Mouse (Mus musculus) gonadal fat pad, adult 2 months (tissue): ENCODE measurements around the gene Mapkapk2. TPM values are rescaled to one million over a fixed set of nuclear protein-coding genes. Genes with fewer than 3 reads are reported as not detected.
A peak's percentile ranks its signal among the peaks of the same experiment; 100 is the strongest.
"Not testable (repeated sequence)": the region's sequence is repeated elsewhere in the genome, so short reads cannot be mapped to it uniquely, and the experiment has no call there.

Source experiments
- DNase-seq: peaks from one replicate; pipeline ENCODE4 v3.0.0-alpha.2; 2012; ENCODE audit warnings: low read depth
- polyA plus RNA-seq: library from polyadenylated mRNA; depleted of rRNA; stranded (reverse); fragments of >200 nt; gene quantifications from 2 replicates; pipeline ENCODE4 v1.2.3, GENCODE M21; 2012; rRNA removed

The Mapkapk2 gene
- 90.6 and 92.9 TPM in 2 replicates for polyA plus RNA-seq

DNA sequence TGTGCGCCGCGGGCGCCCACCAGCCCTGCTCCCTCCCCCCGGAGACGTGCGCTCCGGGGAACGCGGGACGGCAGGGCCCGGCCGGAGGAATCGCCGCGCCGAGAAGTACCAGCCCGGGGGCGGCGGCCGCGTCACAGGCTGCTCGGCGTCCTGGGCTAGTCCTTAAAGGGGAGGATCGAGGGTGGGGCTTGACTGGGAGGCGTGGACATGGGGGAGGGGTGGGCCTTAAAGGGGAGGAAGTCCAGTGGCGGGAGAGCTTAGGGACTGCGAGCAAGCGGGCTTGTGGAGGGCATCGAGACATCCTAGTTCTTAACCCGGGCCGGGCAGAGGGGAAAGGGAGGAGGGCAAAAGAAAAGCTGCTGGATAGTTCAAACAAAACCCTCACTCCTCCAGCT, at the start of gene Mapkapk2:
Mapkapk2 (minus strand) TSS at position 127 of the 395 bp plus-strand sequence.
- DNase-seq, result no peak

DNA sequence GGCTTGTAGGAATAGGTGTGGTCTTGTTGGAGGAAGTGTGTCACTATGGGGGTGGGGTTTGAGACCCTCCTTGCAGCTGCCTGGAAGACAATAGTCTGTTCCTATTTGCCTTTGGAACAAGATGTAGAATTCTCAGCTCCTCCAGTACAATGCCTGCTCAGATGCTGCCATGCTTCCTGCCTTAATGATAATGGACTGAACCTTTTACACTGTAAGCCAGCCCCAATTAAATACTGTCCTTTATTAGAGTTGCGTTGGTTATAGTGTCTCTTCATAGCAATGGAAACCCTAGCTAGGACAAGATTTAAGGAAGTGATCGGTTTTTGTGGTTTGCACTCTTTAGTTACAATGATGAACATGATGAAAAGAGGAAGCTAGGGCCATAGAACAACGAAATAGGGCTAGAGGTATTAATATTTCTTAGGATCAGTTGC, 48.6 kb upstream of the Mapkapk2 start:
- DNase-seq, result no peak

DNA sequence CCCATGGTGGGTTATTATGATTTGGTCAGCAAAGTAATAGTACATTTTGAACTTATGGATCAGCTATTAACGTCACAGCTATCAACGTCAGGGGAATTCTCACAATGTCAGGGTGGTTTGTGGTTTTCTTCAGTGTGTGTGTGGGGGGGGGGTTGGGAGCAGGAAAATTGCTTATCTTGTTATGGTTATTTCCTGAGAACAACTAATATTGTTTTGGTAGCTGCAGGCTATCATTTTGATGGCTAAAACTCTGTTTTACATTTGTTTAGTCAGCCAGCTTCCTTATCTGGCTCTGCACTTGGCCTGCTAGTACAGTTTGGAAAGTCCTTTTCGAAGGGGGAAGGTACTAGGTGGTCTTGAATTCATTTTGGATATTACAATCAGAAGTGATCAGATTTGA, 47.6 kb upstream of the Mapkapk2 start:
- DNase-seq, result not testable (repeated sequence)

DNA sequence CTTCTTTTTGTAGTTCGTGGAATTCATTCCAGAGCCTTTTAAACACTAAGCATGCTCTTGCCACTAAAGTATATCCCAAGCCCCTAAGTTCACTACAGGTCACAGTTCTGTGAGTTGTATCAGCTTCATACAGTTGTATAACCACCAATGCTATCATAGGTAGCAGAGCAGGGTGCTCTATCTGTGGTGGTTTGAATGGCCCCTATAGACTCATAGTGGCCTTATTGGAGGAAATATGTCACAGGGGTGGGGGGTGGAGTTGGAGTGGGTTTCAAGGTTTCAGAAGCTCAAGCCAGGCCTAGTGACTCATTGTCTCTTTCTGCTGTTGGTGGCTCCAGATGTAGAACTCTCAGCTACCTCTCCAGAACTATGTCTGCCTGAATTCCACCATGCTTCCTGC, 44.8 kb upstream of the Mapkapk2 start:
- no peak for DNase-seq

DNA sequence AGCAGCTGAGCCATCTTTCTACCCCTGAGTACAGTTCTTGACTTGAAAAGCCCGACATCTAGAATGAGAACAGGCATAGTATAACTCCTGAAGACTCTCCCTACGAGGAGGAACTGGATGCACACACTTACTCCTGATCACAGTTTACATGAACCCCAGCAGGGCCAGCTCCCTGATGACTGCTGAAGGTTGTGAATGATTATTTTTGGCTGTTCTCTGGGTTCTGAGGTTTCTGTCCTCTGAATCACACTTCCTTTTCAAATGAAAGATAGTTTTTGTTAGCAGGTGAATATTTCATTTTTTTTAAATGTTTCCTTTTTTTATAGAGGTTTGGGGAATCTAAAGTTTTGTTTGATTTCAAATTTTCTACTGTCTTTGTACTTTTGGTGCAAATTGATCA, 43.8 kb upstream of the Mapkapk2 start:
- DNase-seq, result no peak

DNA sequence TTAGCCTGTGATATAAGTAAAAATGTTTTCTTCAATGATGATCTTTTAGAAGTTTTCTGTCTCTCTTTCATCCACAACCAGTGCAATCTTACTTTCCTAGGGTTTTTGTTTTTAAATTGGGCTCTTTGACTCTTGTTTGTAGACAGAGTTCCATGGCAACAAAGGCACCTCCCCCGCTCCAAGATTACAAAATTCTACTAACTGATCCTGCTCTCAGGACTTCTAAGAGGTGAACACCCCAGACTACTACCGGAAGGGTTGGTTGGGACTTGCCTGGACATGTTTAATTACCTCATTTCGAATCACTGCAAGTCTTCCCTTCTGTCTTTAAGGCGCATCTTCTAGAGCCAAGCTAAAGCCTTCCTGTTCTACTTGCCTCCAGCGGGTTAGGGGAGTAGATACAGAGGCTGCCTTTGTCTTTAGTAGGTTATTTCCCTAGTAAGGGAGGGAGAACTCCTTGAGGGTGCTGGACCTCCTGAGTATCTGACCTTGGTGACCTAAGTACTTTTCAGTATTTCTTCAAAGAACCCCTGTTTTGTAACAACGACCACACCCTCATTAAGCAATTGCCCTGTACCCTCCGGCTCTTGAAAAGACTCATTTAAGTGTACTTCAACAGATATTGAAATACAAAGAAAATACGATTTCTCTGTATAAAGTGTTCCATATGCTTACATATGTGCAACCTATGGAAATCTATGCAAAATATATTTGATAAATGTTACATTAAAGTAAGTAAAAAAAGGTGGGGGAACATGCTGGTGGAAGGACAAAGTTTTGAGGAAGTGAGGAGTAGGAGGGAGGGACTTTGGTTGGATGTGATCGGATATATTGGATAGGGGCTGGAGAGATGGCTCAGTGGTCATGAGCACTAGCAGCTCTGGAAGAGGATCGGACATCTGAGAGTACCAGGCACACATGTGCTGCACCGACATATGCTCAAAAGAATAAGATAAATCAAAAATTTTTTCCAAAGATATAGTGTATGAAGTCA, 41.8 kb upstream of the Mapkapk2 start:
- DNase-seq, result peak; percentile 100

DNA sequence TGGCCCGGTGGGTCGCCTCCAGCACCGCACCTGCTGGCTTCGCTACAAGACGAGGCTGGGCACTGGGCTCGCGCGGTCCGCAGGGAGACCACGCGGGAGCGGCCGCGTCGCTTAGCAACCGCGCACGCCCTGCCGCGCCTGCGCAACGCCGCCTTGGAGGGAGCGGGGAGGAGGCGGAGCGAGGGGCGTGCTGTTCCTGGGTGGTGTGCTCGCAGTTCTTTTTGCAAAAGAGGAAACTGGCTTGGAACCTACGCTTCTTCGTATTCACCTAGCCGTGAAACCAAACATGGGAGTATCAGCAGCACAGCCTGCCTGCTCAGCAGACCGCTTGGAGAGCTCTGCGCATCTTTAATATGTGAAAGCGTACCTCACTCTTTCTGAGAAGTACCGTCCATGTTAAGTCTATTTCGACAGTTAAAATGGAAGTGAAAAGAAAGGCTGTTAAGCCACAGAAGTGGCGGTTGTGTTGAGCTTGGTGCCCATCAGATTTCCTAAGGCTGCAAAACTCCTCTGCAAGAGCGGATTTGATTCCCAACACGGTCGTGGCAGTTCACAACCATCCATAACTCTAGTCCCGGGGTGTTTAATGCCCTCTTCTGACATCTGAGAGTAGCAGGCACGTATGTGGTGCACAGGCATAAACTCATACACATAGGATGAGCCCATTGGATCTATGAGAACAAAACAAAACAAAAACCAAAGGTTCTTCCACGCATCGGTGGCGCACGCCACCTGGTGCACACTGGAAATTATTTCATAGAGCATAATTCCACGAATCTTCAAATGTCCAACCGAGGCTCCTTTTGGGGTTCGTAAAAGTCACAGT, 40.8 kb upstream of the Mapkapk2 start, which contains the start of gene Dyrk3:
Dyrk3 (minus strand) TSS at position 150 of the 826 bp plus-strand sequence.
- DNase-seq, result no peak

DNA sequence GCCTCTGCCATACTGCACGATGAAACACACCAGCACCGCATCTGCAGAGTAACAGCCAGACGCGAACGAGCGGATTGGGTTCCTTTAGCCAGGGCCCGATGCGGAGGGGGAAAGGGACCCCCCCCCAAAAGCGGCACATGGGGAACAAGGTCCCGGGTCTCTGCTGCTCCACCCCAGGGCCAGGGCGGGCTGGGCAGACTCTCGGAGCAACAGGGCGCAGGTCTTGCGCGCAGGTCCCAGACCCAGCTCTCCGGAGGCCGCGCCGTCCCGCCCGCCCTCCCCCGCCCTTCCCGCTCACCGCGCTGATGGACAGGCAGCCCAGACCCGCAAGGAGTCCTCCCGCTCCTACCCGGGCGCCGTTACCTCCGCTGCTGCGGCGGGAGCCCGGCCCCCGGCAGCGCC, 40.1 kb upstream of the Mapkapk2 start:
- no peak for DNase-seq

DNA sequence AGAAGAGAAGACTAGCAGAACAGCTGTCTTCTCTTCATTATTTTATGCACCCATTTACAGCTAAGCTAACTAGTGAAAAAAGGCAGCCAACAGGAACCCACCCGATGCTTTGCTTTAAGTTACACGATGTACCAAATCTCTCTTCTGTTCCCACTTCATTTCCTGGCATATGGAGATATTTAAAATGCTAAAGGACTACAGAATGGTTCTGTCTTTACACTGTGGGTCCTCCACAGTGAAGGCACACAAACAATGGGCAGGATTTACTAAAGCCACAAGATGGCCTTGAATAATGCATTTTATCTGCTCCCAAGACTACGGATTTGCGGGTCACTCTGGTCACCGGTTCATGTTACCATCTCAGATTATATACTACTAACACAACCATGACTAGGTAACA, 39.5 kb upstream of the Mapkapk2 start:
- no peak for DNase-seq

DNA sequence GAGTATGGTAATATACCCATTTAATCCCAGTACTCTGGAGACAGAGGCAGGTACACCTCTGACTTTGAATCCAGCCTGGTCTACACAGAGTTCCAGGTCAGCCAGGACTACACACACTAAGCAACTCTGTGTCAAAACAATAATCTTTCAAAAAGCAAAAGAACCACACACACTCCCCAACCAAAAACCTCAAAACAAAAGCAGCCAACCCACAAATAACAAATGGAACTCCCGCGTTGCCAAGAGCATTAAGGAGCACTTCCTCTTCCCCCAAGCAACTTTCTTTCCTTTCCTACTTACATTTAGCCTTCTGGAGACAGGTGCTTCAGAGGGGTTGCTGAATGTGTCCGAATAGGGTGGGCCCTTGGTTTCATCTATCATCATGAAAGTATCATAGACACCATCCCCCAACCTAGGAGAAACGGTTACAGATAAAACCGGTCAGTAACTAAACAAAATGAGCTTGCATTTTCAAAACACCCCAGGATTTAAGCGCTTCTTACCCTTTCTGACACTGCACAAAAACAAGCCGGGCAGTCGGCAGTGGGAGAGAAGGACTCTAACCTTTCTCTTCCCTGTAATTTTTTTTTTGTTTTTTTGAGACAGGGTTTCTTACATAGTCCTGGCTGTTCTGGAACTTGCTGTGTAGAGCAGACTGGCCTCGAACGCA, 38.5 kb upstream of the Mapkapk2 start:
- DNase-seq, result no peak

DNA sequence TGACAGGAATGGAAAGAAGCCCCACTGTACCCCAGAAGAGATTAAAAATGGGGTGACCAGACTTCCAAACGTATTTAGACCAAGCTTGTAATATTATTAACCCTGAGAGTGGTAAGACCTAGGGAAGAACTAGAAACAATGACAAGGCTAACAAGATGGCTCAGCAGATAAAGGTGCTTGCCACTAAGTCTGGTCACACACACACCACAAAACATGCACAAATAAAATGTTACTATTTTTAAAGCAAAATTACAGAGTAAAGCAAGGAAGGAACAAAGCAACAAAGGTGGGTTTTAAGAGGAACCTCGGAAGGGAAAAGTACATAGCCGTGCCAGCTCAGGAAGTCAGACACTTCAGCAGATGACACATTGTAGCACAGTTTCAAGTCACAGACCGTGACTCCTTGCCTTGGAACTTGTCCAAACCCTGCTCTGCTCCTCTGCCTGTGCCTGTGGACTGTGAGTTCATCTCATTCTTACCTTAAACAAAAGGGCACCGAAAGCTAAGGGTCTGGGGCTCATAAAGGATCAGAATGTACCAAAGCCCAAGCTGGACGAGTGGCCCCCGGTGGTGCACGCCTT, 37.4 kb upstream of the Mapkapk2 start:
- DNase-seq, result no peak

DNA sequence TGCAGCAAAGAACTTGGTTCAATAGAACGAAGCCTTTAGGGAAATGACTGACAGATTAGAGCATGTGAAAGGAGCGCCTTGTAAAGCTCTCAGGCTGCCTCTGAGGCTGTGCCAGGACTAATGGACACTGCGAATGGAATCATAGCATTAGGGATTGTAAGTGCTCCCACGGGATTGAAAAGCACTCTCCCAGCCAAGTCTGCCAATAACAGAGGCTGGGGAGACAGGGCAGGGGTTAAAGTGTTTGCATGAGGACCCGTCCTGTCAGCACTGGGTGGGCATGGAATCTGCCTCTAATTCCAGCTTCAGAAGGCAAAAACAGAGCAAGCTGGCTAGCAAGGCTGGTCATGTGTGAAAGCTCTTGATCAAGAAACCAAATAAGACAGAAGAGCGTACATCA, 36.6 kb upstream of the Mapkapk2 start:
- no peak for DNase-seq

DNA sequence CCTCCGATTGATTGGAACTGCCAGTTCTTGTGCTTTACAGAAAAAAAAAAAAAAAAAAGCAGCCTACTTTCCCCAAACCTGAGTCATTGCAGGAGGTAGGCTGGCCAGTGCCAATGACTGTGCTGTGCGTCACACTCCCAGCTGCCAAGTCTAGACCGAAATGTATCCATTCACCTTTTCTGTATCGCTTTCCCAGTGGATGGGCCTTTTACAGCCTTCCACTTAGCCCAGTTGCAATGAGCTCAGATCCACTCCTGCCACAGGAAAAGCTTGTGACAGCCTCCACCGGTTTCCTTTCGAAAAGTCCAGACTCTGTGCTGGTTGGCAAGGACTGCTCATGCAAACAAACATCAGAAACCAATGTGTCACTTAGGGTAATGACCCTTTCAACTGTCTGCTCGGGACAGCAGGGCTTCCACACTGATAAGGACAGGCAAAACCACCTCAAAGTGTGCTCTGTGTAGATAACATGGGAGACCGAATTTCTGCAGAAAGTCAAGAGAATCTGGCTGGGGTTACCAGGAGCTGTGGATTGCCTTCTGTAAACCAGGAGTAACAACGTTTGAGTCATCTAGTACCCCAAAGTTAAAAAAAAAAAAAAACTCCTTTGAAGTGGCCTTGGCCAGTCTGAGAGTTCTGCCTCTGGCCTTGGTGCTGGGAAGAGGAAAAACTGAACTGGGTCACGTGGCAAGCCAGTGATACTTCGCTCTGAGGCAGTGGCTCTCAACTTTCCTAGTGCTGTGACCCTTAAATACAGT, 28.5 kb upstream of the Mapkapk2 start:
- no peak for DNase-seq

DNA sequence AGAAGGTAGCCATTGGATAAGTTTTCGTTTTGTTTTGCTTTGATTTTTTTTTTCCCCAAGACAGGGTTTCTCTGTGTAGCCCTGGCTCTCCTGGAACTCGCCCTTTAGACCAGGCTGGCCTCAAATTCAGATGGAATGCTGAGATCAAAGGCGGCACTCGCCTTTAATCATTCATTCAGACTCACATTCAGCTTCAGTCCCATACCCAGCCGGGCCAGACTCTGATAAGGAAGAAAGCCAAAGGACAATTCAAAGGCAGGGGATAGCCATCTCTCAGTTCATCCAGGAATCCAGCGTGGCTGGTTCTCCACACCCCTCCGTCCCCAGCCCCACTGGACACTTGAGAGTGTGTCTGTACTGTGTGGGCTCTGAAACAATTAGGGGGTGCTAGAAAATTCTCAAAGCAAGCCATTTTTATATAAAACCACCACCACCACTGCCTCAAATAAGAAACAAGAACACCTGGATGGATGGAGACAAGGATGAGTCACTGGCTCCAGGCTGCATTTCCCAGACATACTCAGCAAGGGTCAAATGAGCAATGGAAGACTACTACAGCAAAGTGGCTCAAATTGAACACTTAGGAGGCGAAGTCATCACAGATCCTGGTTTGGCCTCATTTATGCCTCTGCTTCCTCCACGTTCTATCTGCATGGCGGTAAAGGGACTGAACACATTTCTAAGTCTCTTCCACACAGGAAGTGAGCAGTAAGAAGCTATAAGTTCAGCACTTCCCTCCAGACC, 26.1 kb upstream of the Mapkapk2 start:
- DNase-seq, result no peak

DNA sequence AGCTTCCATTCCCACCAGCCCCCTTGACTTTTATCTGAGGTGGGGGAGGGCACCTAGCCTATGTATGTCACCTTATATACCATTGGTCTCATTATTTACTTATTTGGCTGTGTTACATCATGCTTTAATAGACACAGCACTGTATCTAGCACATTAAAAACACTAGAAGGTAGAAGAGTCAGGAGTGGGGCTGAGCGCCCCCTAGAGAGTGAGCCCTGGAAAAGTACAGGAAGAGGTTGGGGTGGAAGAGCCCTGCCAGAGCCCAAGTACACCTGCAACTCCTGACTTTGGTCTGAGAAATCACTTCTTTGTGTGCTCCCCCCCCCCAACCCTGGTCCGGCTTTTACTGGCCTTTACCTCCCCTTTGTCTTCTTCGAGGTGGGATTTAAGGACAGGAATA, 24.4 kb upstream of the Mapkapk2 start:
- DNase-seq, result no peak

DNA sequence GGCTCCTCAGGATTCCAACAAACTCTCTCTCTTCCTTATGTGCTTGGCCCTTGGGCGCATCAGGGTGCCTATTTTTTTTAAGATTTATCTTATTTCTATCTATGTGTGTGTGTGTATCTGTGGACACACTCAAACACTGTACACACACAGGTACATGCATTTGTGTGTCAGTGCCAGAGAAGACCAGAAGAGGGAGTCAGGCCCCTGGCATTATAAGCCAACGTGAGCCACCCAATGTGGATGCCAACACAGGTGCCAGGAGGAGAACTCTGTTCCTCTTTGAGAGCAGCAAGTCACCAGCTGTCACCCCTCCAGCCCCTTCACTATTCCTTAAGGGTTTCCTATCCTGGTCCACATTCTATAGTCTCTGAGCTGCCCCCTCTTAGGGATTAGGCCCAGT, 21.4 kb upstream of the Mapkapk2 start:
- no peak for DNase-seq

DNA sequence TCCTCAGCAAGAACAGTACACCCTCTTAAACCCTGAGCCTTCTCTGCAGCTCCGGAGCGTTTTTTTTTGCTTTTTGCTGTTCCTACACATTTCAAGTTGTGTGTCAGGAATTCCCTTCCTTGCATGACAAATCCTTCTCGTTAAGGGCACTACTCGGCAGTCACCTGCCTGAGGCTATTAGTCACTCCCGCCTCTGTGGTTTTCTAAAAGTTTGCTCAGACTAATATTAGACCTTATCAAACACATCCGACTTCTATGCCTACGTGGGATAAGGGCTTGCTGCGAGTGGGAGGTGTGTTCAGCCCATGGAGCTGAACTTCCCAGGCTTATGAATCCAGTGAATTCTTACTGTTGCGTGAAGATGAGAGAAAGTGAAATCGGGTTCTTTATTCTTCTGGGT, 20.9 kb upstream of the Mapkapk2 start:
- DNase-seq, result no peak

DNA sequence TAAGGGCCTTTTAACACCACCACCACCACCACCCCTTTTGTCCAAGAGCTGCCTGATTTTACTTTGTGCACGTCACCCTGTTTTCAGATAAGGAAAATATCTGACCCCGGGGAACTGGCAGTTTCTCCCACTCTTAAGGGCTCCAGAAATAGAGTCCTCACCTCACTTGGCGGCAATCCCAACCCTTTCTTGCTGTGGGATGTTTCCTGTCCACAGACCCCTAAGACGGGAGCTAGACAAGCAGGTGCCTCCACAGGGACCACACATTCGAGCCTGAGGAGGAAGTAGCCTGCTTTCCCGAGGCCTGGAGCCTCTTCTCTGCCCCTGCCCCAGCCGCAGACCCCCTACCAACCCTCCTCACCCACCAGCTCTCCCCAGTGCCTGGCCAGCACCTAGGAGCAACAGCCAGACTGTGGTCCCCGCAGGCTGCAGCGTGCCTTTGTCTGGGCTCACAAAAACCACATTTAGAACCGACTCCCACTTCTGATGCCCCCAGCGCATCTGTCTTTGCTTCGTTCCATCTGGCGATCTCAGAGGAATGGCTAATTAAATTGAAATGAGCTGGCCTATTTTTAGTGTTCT, 18.9 kb upstream of the Mapkapk2 start:
- no peak for DNase-seq

DNA sequence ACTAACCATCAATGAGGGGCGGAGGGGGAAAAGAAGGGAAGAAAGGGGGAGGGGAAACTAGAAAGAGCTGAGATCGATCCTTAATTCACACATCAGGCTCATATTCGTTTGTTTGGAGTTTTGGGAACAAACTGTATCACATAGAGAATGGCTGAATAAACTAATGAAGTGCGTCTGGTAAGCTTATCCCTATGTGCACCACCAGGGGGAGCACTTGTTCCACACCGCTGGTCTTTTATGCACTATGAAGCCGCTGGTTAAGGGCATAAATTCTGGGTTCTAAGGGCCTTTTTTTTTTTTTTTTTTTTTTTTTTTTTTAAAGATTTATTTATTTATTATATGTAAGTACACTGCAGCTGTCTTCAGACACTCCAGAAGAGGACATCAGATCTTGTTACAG, 18.3 kb upstream of the Mapkapk2 start:
- no peak for DNase-seq

DNA sequence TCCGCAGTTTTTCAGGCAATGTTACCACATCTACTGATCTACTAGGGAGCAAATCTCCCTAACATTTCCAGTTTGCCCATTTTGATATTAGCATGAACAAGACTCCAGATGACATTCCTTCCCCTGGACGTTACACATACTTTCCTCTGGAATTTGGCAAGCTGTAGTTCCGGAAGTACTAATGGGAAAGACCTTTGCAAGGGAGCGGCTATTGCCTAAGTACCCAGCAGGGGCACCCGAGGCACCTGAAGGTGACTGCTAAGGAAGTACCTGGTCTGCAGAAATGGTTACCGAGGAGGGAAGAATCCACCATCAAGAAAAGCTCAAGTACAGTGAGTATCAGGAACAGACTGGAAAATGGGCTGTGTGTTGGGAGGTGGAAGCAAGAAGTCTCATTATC, 14.9 kb upstream of the Mapkapk2 start:
- DNase-seq, result no peak
